ENCODE assay signal across 23 mouse cellular contexts in genomic region chr16:75381191-75381590, GRCm38 (mm10).
DNase-seq lines count a peak whose midpoint lies in the region; ATAC-seq and TF ChIP-seq lines count a peak whose summit lies in the region.
"Had no signal": no experiment of that assay in that cellular context is flagged by ENCODE, and none has a peak within 500 bp of the region (broad histone marks: within the 10 kb centered on the region; RNA-seq: fewer than 3 reads in every experiment).

No protein-coding gene starts in this region.

- no peak overlapping the region for H3K4me3 ChIP-seq in hindbrain, postnatal 0 days (ENCODE audit: low read length)
- H3K4me3 ChIP-seq in hindbrain, embryonic 12.5 days, result no peak overlapping the region
- no peak overlapping the region for H3K4me3 ChIP-seq in midbrain, embryonic 11.5 days (ENCODE audit: low read depth, low read length)
- H3K4me3 ChIP-seq in midbrain, embryonic 16.5 days (ENCODE audit: low read depth, low read length), result no peak overlapping the region
- H3K4me3 ChIP-seq: forebrain, embryonic 13.5 days; heart, embryonic 10.5 days; kidney, embryonic 15.5 days; limb, embryonic 12.5 days; midbrain, embryonic 15.5 days had no signal

- H3K27me3 ChIP-seq in hindbrain, postnatal 0 days (ENCODE audit: insufficient read depth, low read length), result no peaks in the 10 kb centered on the region
- H3K27me3 ChIP-seq in hindbrain, embryonic 12.5 days, result no peaks in the 10 kb centered on the region
- H3K27me3 ChIP-seq in midbrain, embryonic 11.5 days (ENCODE audit: control insufficient read depth, insufficient read depth, low read length), result no peaks in the 10 kb centered on the region
- H3K27me3 ChIP-seq in midbrain, embryonic 16.5 days (ENCODE audit: control insufficient read depth, insufficient read depth, low read depth, low read length), result no peaks in the 10 kb centered on the region
- H3K27me3 ChIP-seq: forebrain, embryonic 13.5 days; kidney, embryonic 15.5 days; limb, embryonic 12.5 days; midbrain, embryonic 15.5 days had no signal

- H3K9ac ChIP-seq in hindbrain, postnatal 0 days (replicated peaks; ENCODE audit: low read length), result no peak overlapping the region
- no peak overlapping the region for H3K9ac ChIP-seq in hindbrain, embryonic 12.5 days
- H3K9ac ChIP-seq in midbrain, embryonic 11.5 days (ENCODE audit: low read length), result no peak overlapping the region
- H3K9ac ChIP-seq in midbrain, embryonic 16.5 days (ENCODE audit: low read depth, low read length), result no peak overlapping the region
- H3K9ac ChIP-seq: forebrain, embryonic 13.5 days; kidney, embryonic 15.5 days; limb, embryonic 12.5 days; liver, postnatal 0 days; midbrain, embryonic 15.5 days had no signal

- no peak for ATAC-seq in hindbrain, postnatal 0 days
- no peak for ATAC-seq in hindbrain, embryonic 12.5 days (ENCODE audit: low FRiP score)
- ATAC-seq in midbrain, embryonic 11.5 days (ENCODE audit: low FRiP score), result 0 out of 2 replicates have a peak, but pooled peaks have one; percentile 44
- ATAC-seq in midbrain, embryonic 16.5 days, result no peak
- ATAC-seq in common myeloid progenitor, adult 5-6 weeks (replicated peaks; ENCODE audit: low read depth, poor library complexity, severe bottlenecking), result peak; percentile 69; the same call in 1 of the 2 replicates
- ATAC-seq: forebrain, embryonic 13.5 days; hindbrain, embryonic 16.5 days; liver, postnatal 0 days; midbrain, embryonic 15.5 days had no signal

- H3K36me3 ChIP-seq in hindbrain, postnatal 0 days (ENCODE audit: insufficient read depth, low read length), result no peaks in the 10 kb centered on the region
- no peaks in the 10 kb centered on the region for H3K36me3 ChIP-seq in hindbrain, embryonic 12.5 days
- no peaks in the 10 kb centered on the region for H3K36me3 ChIP-seq in midbrain, embryonic 11.5 days (ENCODE audit: control insufficient read depth, insufficient read depth, low read length)
- H3K36me3 ChIP-seq in midbrain, embryonic 16.5 days (ENCODE audit: control insufficient read depth, insufficient read depth, low read length), result no peaks in the 10 kb centered on the region
- H3K36me3 ChIP-seq: heart, embryonic 10.5 days; kidney, embryonic 15.5 days; limb, embryonic 12.5 days; midbrain, embryonic 15.5 days had no signal

- no peaks in the 10 kb centered on the region for H3K9me3 ChIP-seq in hindbrain, postnatal 0 days (ENCODE audit: low read length)
- H3K9me3 ChIP-seq in hindbrain, embryonic 12.5 days (replicated peaks), result no peaks in the 10 kb centered on the region
- H3K9me3 ChIP-seq in midbrain, embryonic 11.5 days (ENCODE audit: control insufficient read depth, low read length), result no peaks in the 10 kb centered on the region
- H3K9me3 ChIP-seq in midbrain, embryonic 16.5 days (replicated peaks; ENCODE audit: control insufficient read depth, low read length, poor library complexity, severe bottlenecking), result no peaks in the 10 kb centered on the region
- H3K9me3 ChIP-seq: forebrain, embryonic 13.5 days; heart, embryonic 10.5 days; kidney, embryonic 15.5 days; limb, embryonic 12.5 days; midbrain, embryonic 15.5 days had no signal

- no peak overlapping the region for H3K4me2 ChIP-seq in hindbrain, postnatal 0 days (ENCODE audit: low read depth, low read length)
- H3K4me2 ChIP-seq in hindbrain, embryonic 12.5 days (replicated peaks), result no peak overlapping the region
- no peak overlapping the region for H3K4me2 ChIP-seq in midbrain, embryonic 11.5 days
- H3K4me2 ChIP-seq in midbrain, embryonic 16.5 days (ENCODE audit: low read length), result no peak overlapping the region
- H3K4me2 ChIP-seq: forebrain, embryonic 13.5 days; kidney, embryonic 15.5 days; limb, embryonic 12.5 days; liver, embryonic 11.5 days; midbrain, embryonic 15.5 days had no signal

- 55% methylated on average over 1 of the region's 1 CpGs for WGBS in hindbrain, postnatal 0 days
- 47% methylated on average over 1 of the region's 1 CpGs for WGBS in hindbrain, embryonic 12.5 days
- WGBS in midbrain, embryonic 11.5 days, result 52% methylated on average over 1 of the region's 1 CpGs
- WGBS in midbrain, embryonic 16.5 days, result 47% methylated on average over 1 of the region's 1 CpGs

- TF ChIP-seq CTCF in hindbrain, postnatal 0 days (IDR thresholded peaks at IDR 0.05; ENCODE audit: low read depth), result peak; percentile 28

- no peaks in the 10 kb centered on the region for H3K4me1 ChIP-seq in hindbrain, postnatal 0 days (ENCODE audit: insufficient read depth, low read length)
- no peaks in the 10 kb centered on the region for H3K4me1 ChIP-seq in hindbrain, embryonic 12.5 days
- no peaks in the 10 kb centered on the region for H3K4me1 ChIP-seq in midbrain, embryonic 11.5 days (ENCODE audit: control insufficient read depth, insufficient read depth, low read length)
- H3K4me1 ChIP-seq in midbrain, embryonic 16.5 days (ENCODE audit: control insufficient read depth, insufficient read depth, low read length), result no peaks in the 10 kb centered on the region
- H3K4me1 ChIP-seq: forebrain, embryonic 13.5 days; heart, embryonic 10.5 days; kidney, embryonic 15.5 days; limb, embryonic 12.5 days; midbrain, embryonic 15.5 days had no signal

- H3K27ac ChIP-seq in hindbrain, postnatal 0 days, result no peak overlapping the region
- H3K27ac ChIP-seq in hindbrain, embryonic 12.5 days, result no peak overlapping the region
- no peak overlapping the region for H3K27ac ChIP-seq in midbrain, embryonic 11.5 days (ENCODE audit: low read depth, low read length)
- H3K27ac ChIP-seq in midbrain, embryonic 16.5 days (ENCODE audit: low read length), result no peak overlapping the region
- H3K27ac ChIP-seq: forebrain, embryonic 13.5 days; heart, embryonic 10.5 days; kidney, embryonic 15.5 days; limb, embryonic 12.5 days; midbrain, embryonic 15.5 days had no signal

- no peak for DNase-seq in hindbrain, postnatal 0 days (ENCODE audit: low spot score)
- DNase-seq in midbrain, embryonic 11.5 days (ENCODE audit: low spot score, missing footprints), result peak; percentile 74
- DNase-seq in adrenal gland, adult 18-20 months (ENCODE audit: low spot score in 2 of 2), result no peak
- no peak for DNase-seq in natural killer cell, adult 2 months (ENCODE audit: low spot score in 2 of 2)
- DNase-seq in cerebellum, adult 18-20 months, result no peak
- DNase-seq: adrenal gland, postnatal 25 days; cerebellum, adult 11-12 months; cerebellum, postnatal 14 days; kidney, adult 11 months; liver, postnatal 0 days; lung, postnatal 10 days; right cerebral cortex, postnatal 25 days; spleen, adult 18-20 months had no signal

Comparison
In these comparisons a context has a peak if more than half of its experiments do, and no peak if none do; other contexts are left out.
1. ATAC-seq: peak in midbrain, embryonic 11.5 days (single experiment) and common myeloid progenitor, adult 5-6 weeks (single experiment); none in hindbrain, postnatal 0 days (single experiment), hindbrain, embryonic 12.5 days (single experiment) and midbrain, embryonic 16.5 days (single experiment).